In the genomic region with DNA sequence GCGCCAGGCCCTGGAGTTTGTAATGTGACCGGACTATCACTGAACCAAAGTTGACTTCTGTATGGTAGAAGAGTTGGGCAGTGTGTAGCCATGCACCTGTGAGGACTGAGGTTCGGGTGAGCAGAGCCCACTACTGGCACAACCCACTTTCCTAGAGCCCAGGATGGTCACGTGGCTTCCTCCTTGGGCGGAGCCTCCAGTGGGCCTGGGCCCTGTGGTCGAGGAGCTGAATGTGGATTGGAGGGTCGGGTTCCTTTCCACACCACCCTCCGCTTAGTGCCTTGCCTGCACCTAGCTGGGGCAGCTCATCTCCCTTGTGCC, we compare ENCODE assay signal across 8 mouse cellular contexts. TPM values are rescaled to one million over a fixed set of nuclear protein-coding genes. Genes with fewer than 3 reads are reported as not detected.
DNase-seq lines count a peak whose midpoint lies in the region; ATAC-seq and TF ChIP-seq lines count a peak whose summit lies in the region.

No protein-coding gene starts in this region.

- peak; percentile 95 for DNase-seq in 416B (ENCODE audit: low read depth)
- DNase-seq in heart, embryonic 10.5 days (ENCODE audit: low spot score): peak; percentile 97
- DNase-seq in limb, embryonic 14.5 days (ENCODE audit: low spot score): peak; percentile 92
- peak; percentile 63 to 82 for DNase-seq in spleen, adult 2 months (ENCODE audit: low read depth in 1 of 2, low spot score in 2 of 2)

- H3K36me3 ChIP-seq in embryonic facial prominence, embryonic 15.5 days: peaks cover 33% of the 10 kb centered on the region
- H3K36me3 ChIP-seq in heart, embryonic 10.5 days: peaks cover 56% of the 10 kb centered on the region
- H3K36me3 ChIP-seq in kidney, embryonic 14.5 days (ENCODE audit: control insufficient read depth, insufficient read depth, low read length): peaks cover 46% of the 10 kb centered on the region
- H3K36me3 ChIP-seq in limb, embryonic 14.5 days (ENCODE audit: control insufficient read depth, insufficient read depth, low read length): peaks cover 55% of the 10 kb centered on the region
- H3K36me3 ChIP-seq in midbrain, embryonic 16.5 days (ENCODE audit: control insufficient read depth, insufficient read depth, low read length): peaks cover 28% of the 10 kb centered on the region
- peaks cover 12% of the 10 kb centered on the region for H3K36me3 ChIP-seq in spleen, adult 2 months (ENCODE audit: control insufficient read depth, insufficient read depth, low read length)

- peak overlapping the region; percentile 65 for H3K4me3 ChIP-seq in bone marrow, adult 2 months (replicated peaks; ENCODE audit: control insufficient read depth, low read depth, low read length)
- H3K4me3 ChIP-seq in embryonic facial prominence, embryonic 15.5 days (replicated peaks): peak overlapping the region; percentile 77
- peak overlapping the region; percentile 75 for H3K4me3 ChIP-seq in heart, embryonic 10.5 days
- peak overlapping the region; percentile 66 for H3K4me3 ChIP-seq in kidney, embryonic 14.5 days (ENCODE audit: low read length)
- H3K4me3 ChIP-seq in limb, embryonic 14.5 days (replicated peaks; ENCODE audit: low read length): peak overlapping the region; percentile 60
- H3K4me3 ChIP-seq in midbrain, embryonic 16.5 days (ENCODE audit: low read depth, low read length): peak overlapping the region; percentile 46
- H3K4me3 ChIP-seq in spleen, adult 2 months (ENCODE audit: extremely low read depth, insufficient read depth, insufficient read length): peak overlapping the region; percentile 63

- TF ChIP-seq CTCF in bone marrow, adult 2 months (IDR thresholded peaks at IDR 0.05; ENCODE audit: control insufficient read depth, insufficient read depth, low read length): no peak
- TF ChIP-seq CTCF in spleen, adult 2 months (IDR thresholded peaks at IDR 0.05; ENCODE audit: extremely low read depth, insufficient read depth, insufficient read length, insufficient replicate concordance): no peak

- no peaks in the 10 kb centered on the region for H3K27me3 ChIP-seq in embryonic facial prominence, embryonic 15.5 days
- no peaks in the 10 kb centered on the region for H3K27me3 ChIP-seq in heart, embryonic 10.5 days (ENCODE audit: insufficient read depth, poor library complexity, severe bottlenecking)
- no peaks in the 10 kb centered on the region for H3K27me3 ChIP-seq in kidney, embryonic 14.5 days (ENCODE audit: control insufficient read depth, insufficient read depth, low read length)
- H3K27me3 ChIP-seq in limb, embryonic 14.5 days (ENCODE audit: control insufficient read depth, insufficient read depth, low read length): no peaks in the 10 kb centered on the region
- no peaks in the 10 kb centered on the region for H3K27me3 ChIP-seq in midbrain, embryonic 16.5 days (ENCODE audit: control insufficient read depth, insufficient read depth, low read depth, low read length)
- no peaks in the 10 kb centered on the region for H3K27me3 ChIP-seq in spleen, adult 2 months (ENCODE audit: control insufficient read depth, insufficient read depth, low read length)

- WGBS in bone marrow, adult 2 months: under 1% methylated on average over 8 of the region's 8 CpGs
- 0% methylated on average over 8 of the region's 8 CpGs for WGBS in embryonic facial prominence, embryonic 15.5 days
- 0% methylated on average over 8 of the region's 8 CpGs for WGBS in heart, embryonic 10.5 days
- 0% methylated on average over 8 of the region's 8 CpGs for WGBS in kidney, embryonic 14.5 days
- WGBS in limb, embryonic 14.5 days: 0% methylated on average over 8 of the region's 8 CpGs
- 0% methylated on average over 8 of the region's 8 CpGs for WGBS in midbrain, embryonic 16.5 days
- WGBS in spleen, adult 2 months: 2% methylated on average over 8 of the region's 8 CpGs

- peak; percentile 83 for ATAC-seq in embryonic facial prominence, embryonic 15.5 days (ENCODE audit: insufficient number of reproducible peaks, low FRiP score, low TSS enrichment, low read depth)
- peak; percentile 90 for ATAC-seq in kidney, embryonic 14.5 days (ENCODE audit: low FRiP score, low TSS enrichment)
- ATAC-seq in limb, embryonic 14.5 days (ENCODE audit: low FRiP score, low read depth): peak; percentile 77
- peak; percentile 90 for ATAC-seq in midbrain, embryonic 16.5 days

- H3K27ac ChIP-seq in bone marrow, adult 2 months (ENCODE audit: control insufficient read depth, insufficient read depth, low read depth, low read length, poor library complexity): peak overlapping the region; percentile 83
- H3K27ac ChIP-seq in embryonic facial prominence, embryonic 15.5 days (replicated peaks): peak overlapping the region; percentile 98
- peak overlapping the region; percentile 96 for H3K27ac ChIP-seq in heart, embryonic 10.5 days
- peak overlapping the region; percentile 99 for H3K27ac ChIP-seq in kidney, embryonic 14.5 days (ENCODE audit: low read depth, low read length)
- peak overlapping the region; percentile 95 for H3K27ac ChIP-seq in limb, embryonic 14.5 days (replicated peaks; ENCODE audit: low read depth, low read length)
- H3K27ac ChIP-seq in midbrain, embryonic 16.5 days (ENCODE audit: low read length): peak overlapping the region; percentile 92
- H3K27ac ChIP-seq in spleen, adult 2 months (ENCODE audit: insufficient read depth, low read length): peak overlapping the region; percentile 89

- TF ChIP-seq POLR2A in bone marrow, adult 2 months (IDR thresholded peaks at IDR 0.05; ENCODE audit: borderline replicate concordance, control insufficient read depth, low read depth, low read length): peak; percentile 47; the same call in 1 of the 2 replicates
- peak; percentile 49; the same call in 1 of the 2 replicates for TF ChIP-seq POLR2A in limb, embryonic 14.5 days (IDR thresholded peaks at IDR 0.05; ENCODE audit: borderline replicate concordance, extremely low read depth, insufficient read depth, insufficient read length)
- TF ChIP-seq POLR2A in spleen, adult 2 months (IDR thresholded peaks at IDR 0.05; ENCODE audit: low read depth, low read length): peak; percentile 48; the same call in 1 of the 2 replicates

- peak overlapping the region; percentile 96 for H3K4me2 ChIP-seq in embryonic facial prominence, embryonic 15.5 days (replicated peaks)
- peak overlapping the region; percentile 93 for H3K4me2 ChIP-seq in kidney, embryonic 14.5 days (replicated peaks; ENCODE audit: low read depth, low read length)
- H3K4me2 ChIP-seq in limb, embryonic 14.5 days (replicated peaks; ENCODE audit: low read depth, low read length, severe bottlenecking): peak overlapping the region; percentile 89
- H3K4me2 ChIP-seq in midbrain, embryonic 16.5 days (ENCODE audit: low read length): peak overlapping the region; percentile 71

- peaks cover 3% of the 10 kb centered on the region for H3K4me1 ChIP-seq in bone marrow, adult 2 months (ENCODE audit: control insufficient read depth, insufficient read depth, low read length)
- H3K4me1 ChIP-seq in embryonic facial prominence, embryonic 15.5 days: peaks cover 29% of the 10 kb centered on the region
- peaks cover 39% of the 10 kb centered on the region for H3K4me1 ChIP-seq in heart, embryonic 10.5 days
- peaks cover 19% of the 10 kb centered on the region for H3K4me1 ChIP-seq in kidney, embryonic 14.5 days (ENCODE audit: control insufficient read depth, insufficient read depth, low read length)
- H3K4me1 ChIP-seq in limb, embryonic 14.5 days (ENCODE audit: control insufficient read depth, insufficient read depth, low read length): peaks cover 23% of the 10 kb centered on the region
- peaks cover 7% of the 10 kb centered on the region; the same call in 1 of the 2 replicates for H3K4me1 ChIP-seq in midbrain, embryonic 16.5 days (ENCODE audit: control insufficient read depth, insufficient read depth, low read length)
- H3K4me1 ChIP-seq in spleen, adult 2 months (ENCODE audit: control insufficient read depth, insufficient read depth, insufficient read length): peaks cover 10% of the 10 kb centered on the region; the same call in 1 of the 2 replicates

- no peaks in the 10 kb centered on the region for H3K9me3 ChIP-seq in embryonic facial prominence, embryonic 15.5 days (replicated peaks)
- no peaks in the 10 kb centered on the region for H3K9me3 ChIP-seq in heart, embryonic 10.5 days
- H3K9me3 ChIP-seq in kidney, embryonic 14.5 days (ENCODE audit: control insufficient read depth, low read length): no peaks in the 10 kb centered on the region
- no peaks in the 10 kb centered on the region for H3K9me3 ChIP-seq in limb, embryonic 14.5 days (ENCODE audit: control insufficient read depth, low read length)
- no peaks in the 10 kb centered on the region for H3K9me3 ChIP-seq in midbrain, embryonic 16.5 days (replicated peaks; ENCODE audit: control insufficient read depth, low read length, poor library complexity, severe bottlenecking)

- H3K9ac ChIP-seq in embryonic facial prominence, embryonic 15.5 days: peak overlapping the region; percentile 82
- peak overlapping the region; percentile 78 for H3K9ac ChIP-seq in kidney, embryonic 14.5 days (ENCODE audit: low read depth, low read length)
- H3K9ac ChIP-seq in limb, embryonic 14.5 days (ENCODE audit: low read depth, low read length, severe bottlenecking): peak overlapping the region; percentile 77
- H3K9ac ChIP-seq in midbrain, embryonic 16.5 days (ENCODE audit: low read depth, low read length): peak overlapping the region; percentile 55

RNA-seq across cellular contexts. Expression of a gene that starts 2.1 kb away (rescaled TPM):
- 0.90 TPM in 1 of 2 replicates, not detected in the other for polyA plus RNA-seq in bone marrow, adult 2 months (2011; ENCODE audit: insufficient read depth, insufficient read length, low replicate concordance, missing spikeins)
- polyA plus RNA-seq in embryonic facial prominence, embryonic 15.5 days (2015; fragmentation: Nextera tagmentation; extraction: Ambion mirVana): 5.6 and 8.6 TPM in 2 replicates
- 38.9 and 70.4 TPM in 2 replicates for polyA plus RNA-seq in heart, embryonic 10.5 days (2016; fragmentation: Nextera tagmentation; extraction: Ambion mirVana)
- polyA plus RNA-seq in kidney, embryonic 14.5 days (2014; fragmentation: Nextera tagmentation; extraction: Ambion mirVana): 1.8 and 2.3 TPM in 2 replicates
- 4.7 and 7.4 TPM in 2 replicates for polyA plus RNA-seq in limb, embryonic 14.5 days (2012; rRNA removed)
- 5.4 and 6.5 TPM in 2 replicates for polyA plus RNA-seq in limb, embryonic 14.5 days (2014; fragmentation: Nextera tagmentation; extraction: Ambion mirVana)
- polyA plus RNA-seq in midbrain, embryonic 16.5 days (2015; fragmentation: Nextera tagmentation; extraction: Ambion mirVana): 0.72 and 1.2 TPM in 2 replicates
- 1.5 and 3.2 TPM in 2 replicates for polyA plus RNA-seq in spleen, adult 2 months (2012; rRNA removed)

Comparison
In these comparisons a context has a peak if more than half of its experiments do, and no peak if none do; other contexts are left out.
1. Peak in every context shown above with its lines: DNase-seq, ATAC-seq, H3K4me3 ChIP-seq and H3K27ac ChIP-seq.